Mouse (Mus musculus): Measurements from ENCODE around the gene Ttll10. TPM values are rescaled to one million over a fixed set of nuclear protein-coding genes. Genes with fewer than 3 reads are reported as not detected.

Ttll10 gene
- polyA plus RNA-seq, 1 experiment from 2014 or later, result 0.11 TPM

GRCm38 (mm10) chr4:156055173-156055572 lies 4.0 kb downstream of the Ttll10 start:
- Histone ChIP-seq H3K9me3 (ENCODE audit: control insufficient read depth, low read length) (no peaks in the 10 kb centered on the region), H3K9ac (no peak overlapping the region), H3K4me1 (replicated peaks; ENCODE audit: control insufficient read depth, insufficient read depth, low read length) (no peaks in the 10 kb centered on the region), H3K4me2 (replicated peaks) (no peak overlapping the region), H3K27me3 (ENCODE audit: control insufficient read depth, insufficient read depth, low read length) (no peaks in the 10 kb centered on the region), H3K4me3 (replicated peaks; ENCODE audit: low read length) (no peak overlapping the region), H3K27ac (no peak overlapping the region), H3K36me3 (replicated peaks; ENCODE audit: control insufficient read depth, insufficient read depth) (no peaks in the 10 kb centered on the region)
- 95% methylated on average over 5 of the region's 5 CpGs for WGBS
- ATAC-seq (ENCODE audit: low FRiP score) (no peak), DNase-seq (ENCODE audit: low spot score) (no peak)

GRCm38 (mm10) chr4:156054606-156055005 lies 4.6 kb downstream of the Ttll10 start:
- ATAC-seq (ENCODE audit: low FRiP score), result no peak
- Histone ChIP-seq H3K4me1 (replicated peaks; ENCODE audit: control insufficient read depth, insufficient read depth, low read length) (no peaks in the 10 kb centered on the region), H3K36me3 (replicated peaks; ENCODE audit: control insufficient read depth, insufficient read depth) (no peaks in the 10 kb centered on the region), H3K9ac (no peak overlapping the region), H3K4me3 (replicated peaks; ENCODE audit: low read length) (no peak overlapping the region), H3K9me3 (ENCODE audit: control insufficient read depth, low read length) (no peaks in the 10 kb centered on the region), H3K27me3 (ENCODE audit: control insufficient read depth, insufficient read depth, low read length) (no peaks in the 10 kb centered on the region), H3K27ac (no peak overlapping the region), H3K4me2 (replicated peaks) (no peak overlapping the region)
- 94% methylated on average over 6 of the region's 6 CpGs for WGBS
- no peak for DNase-seq (ENCODE audit: low spot score)

- Histone ChIP-seq H3K9ac (no peak overlapping the region), H3K4me2 (replicated peaks) (no peak overlapping the region), H3K4me1 (replicated peaks; ENCODE audit: control insufficient read depth, insufficient read depth, low read length) (no peaks in the 10 kb centered on the region), H3K27me3 (ENCODE audit: control insufficient read depth, insufficient read depth, low read length) (no peaks in the 10 kb centered on the region), H3K9me3 (ENCODE audit: control insufficient read depth, low read length) (no peaks in the 10 kb centered on the region), H3K36me3 (replicated peaks; ENCODE audit: control insufficient read depth, insufficient read depth) (no peaks in the 10 kb centered on the region), H3K27ac (no peak overlapping the region), H3K4me3 (replicated peaks; ENCODE audit: low read length) (no peak overlapping the region)
- ATAC-seq (ENCODE audit: low FRiP score) (no peak), DNase-seq (ENCODE audit: low spot score) (no peak)
- WGBS, result 90% methylated on average over 4 of the region's 4 CpGs
Measured at GRCm38 (mm10) chr4:156054130-156054529, 5.1 kb downstream of the Ttll10 start.

GRCm38 (mm10) chr4:156053113-156053512 lies 6.1 kb downstream of the Ttll10 start:
- DNase-seq (ENCODE audit: low spot score) (no peak), ATAC-seq (ENCODE audit: low FRiP score) (no peak)
- H3K9me3 ChIP-seq (ENCODE audit: control insufficient read depth, low read length), result no peaks in the 10 kb centered on the region
- H3K27me3 ChIP-seq (ENCODE audit: control insufficient read depth, insufficient read depth, low read length), result no peaks in the 10 kb centered on the region
- no peaks in the 10 kb centered on the region for H3K36me3 ChIP-seq (replicated peaks; ENCODE audit: control insufficient read depth, insufficient read depth)
- H3K4me3 ChIP-seq (replicated peaks; ENCODE audit: low read length), result no peak overlapping the region
- no peaks in the 10 kb centered on the region for H3K4me1 ChIP-seq (replicated peaks; ENCODE audit: control insufficient read depth, insufficient read depth, low read length)
- H3K9ac ChIP-seq, result no peak overlapping the region
- 87% methylated on average over 4 of the region's 4 CpGs for whole genome bisulfite sequencing
- no peak overlapping the region for H3K4me2 ChIP-seq (replicated peaks)
- no peak overlapping the region for H3K27ac ChIP-seq

GRCm38 (mm10) chr4:156050391-156050980 lies 8.7 kb downstream of the Ttll10 start:
- H3K4me3 ChIP-seq (replicated peaks; ENCODE audit: low read length), result no peak overlapping the region
- H3K27ac ChIP-seq, result no peak overlapping the region
- no peaks in the 10 kb centered on the region for H3K36me3 ChIP-seq (replicated peaks; ENCODE audit: control insufficient read depth, insufficient read depth)
- no peak overlapping the region for H3K4me2 ChIP-seq (replicated peaks)
- H3K27me3 ChIP-seq (ENCODE audit: control insufficient read depth, insufficient read depth, low read length), result no peaks in the 10 kb centered on the region
- WGBS, result 80% methylated on average over 6 of the region's 6 CpGs
- H3K9me3 ChIP-seq (ENCODE audit: control insufficient read depth, low read length), result no peaks in the 10 kb centered on the region
- no peak for ATAC-seq (ENCODE audit: low FRiP score)
- DNase-seq (ENCODE audit: low spot score), result no peak
- no peaks in the 10 kb centered on the region for H3K4me1 ChIP-seq (replicated peaks; ENCODE audit: control insufficient read depth, insufficient read depth, low read length)
- H3K9ac ChIP-seq, result no peak overlapping the region

- 78% methylated on average over 3 of the region's 3 CpGs for WGBS
- no peak for ATAC-seq (ENCODE audit: low FRiP score)
Measured at GRCm38 (mm10) chr4:156049779-156050178, 9.4 kb downstream of the Ttll10 start.

GRCm38 (mm10) chr4:156044754-156045153 lies 14.5 kb downstream of the Ttll10 start:
- no peak for ATAC-seq (ENCODE audit: low FRiP score)
- Histone ChIP-seq H3K4me2 (replicated peaks) (no peak overlapping the region), H3K27me3 (ENCODE audit: control insufficient read depth, insufficient read depth, low read length) (no peaks in the 10 kb centered on the region), H3K4me3 (replicated peaks; ENCODE audit: low read length) (no peak overlapping the region), H3K36me3 (replicated peaks; ENCODE audit: control insufficient read depth, insufficient read depth) (no peaks in the 10 kb centered on the region), H3K4me1 (replicated peaks; ENCODE audit: control insufficient read depth, insufficient read depth, low read length) (no peaks in the 10 kb centered on the region), H3K9ac (no peak overlapping the region), H3K9me3 (ENCODE audit: control insufficient read depth, low read length) (no peaks in the 10 kb centered on the region), H3K27ac (no peak overlapping the region)
- no peak for DNase-seq (ENCODE audit: low spot score)
- WGBS, result 80% methylated on average over 5 of the region's 5 CpGs

More at GRCm38 (mm10) chr4:156049779-156050178, 9.4 kb downstream of the Ttll10 start:
- Histone ChIP-seq H3K36me3 (replicated peaks; ENCODE audit: control insufficient read depth, insufficient read depth) (no peaks in the 10 kb centered on the region), H3K4me2 (replicated peaks) (no peak overlapping the region), H3K27ac (no peak overlapping the region), H3K27me3 (ENCODE audit: control insufficient read depth, insufficient read depth, low read length) (no peaks in the 10 kb centered on the region), H3K4me1 (replicated peaks; ENCODE audit: control insufficient read depth, insufficient read depth, low read length) (no peaks in the 10 kb centered on the region), H3K9me3 (ENCODE audit: control insufficient read depth, low read length) (no peaks in the 10 kb centered on the region), H3K9ac (no peak overlapping the region), H3K4me3 (replicated peaks; ENCODE audit: low read length) (no peak overlapping the region)
- no peak for DNase-seq (ENCODE audit: low spot score)

GRCm38 (mm10) chr4:156034901-156035300 lies 24.3 kb downstream of the Ttll10 start:
- 3% methylated on average over 25 of the region's 25 CpGs for WGBS
- no peak for DNase-seq (ENCODE audit: low spot score)
- Histone ChIP-seq H3K36me3 (replicated peaks; ENCODE audit: control insufficient read depth, insufficient read depth) (no peaks in the 10 kb centered on the region), H3K27me3 (ENCODE audit: control insufficient read depth, insufficient read depth, low read length) (peaks cover 28% of the 10 kb centered on the region), H3K27ac (no peak overlapping the region), H3K9me3 (ENCODE audit: control insufficient read depth, low read length) (no peaks in the 10 kb centered on the region), H3K4me3 (replicated peaks; ENCODE audit: low read length) (peak overlapping the region; percentile 15), H3K4me2 (replicated peaks) (peak overlapping the region; percentile 43), H3K9ac (peak overlapping the region; percentile 32), H3K4me1 (replicated peaks; ENCODE audit: control insufficient read depth, insufficient read depth, low read length) (peaks cover 22% of the 10 kb centered on the region)
- no peak for ATAC-seq (ENCODE audit: low FRiP score)

GRCm38 (mm10) chr4:156034301-156034700 lies 24.9 kb downstream of the Ttll10 start:
- H3K27me3 ChIP-seq (ENCODE audit: control insufficient read depth, insufficient read depth, low read length), result peaks cover 28% of the 10 kb centered on the region
- no peak for ATAC-seq (ENCODE audit: low FRiP score)
- peaks cover 22% of the 10 kb centered on the region for H3K4me1 ChIP-seq (replicated peaks; ENCODE audit: control insufficient read depth, insufficient read depth, low read length)
- H3K4me2 ChIP-seq (replicated peaks), result peak overlapping the region; percentile 43; the same call in 1 of the 2 replicates
- no peaks in the 10 kb centered on the region for H3K9me3 ChIP-seq (ENCODE audit: control insufficient read depth, low read length)
- no peak overlapping the region for H3K4me3 ChIP-seq (replicated peaks; ENCODE audit: low read length)
- WGBS, result 46% methylated on average over 4 of the region's 4 CpGs
- no peak overlapping the region for H3K27ac ChIP-seq
- H3K9ac ChIP-seq, result no peak overlapping the region
- 0 out of 2 replicates have a peak, but pooled peaks cover under 1% of the 10 kb centered on the region for H3K36me3 ChIP-seq (replicated peaks; ENCODE audit: control insufficient read depth, insufficient read depth)
- DNase-seq (ENCODE audit: low spot score), result no peak

Data from hindbrain, embryonic 14.5 days (tissue).